Mouse (Mus musculus) thymus, adult 2 months (tissue): ENCODE results near the gene Zbtb9.

Experiments used
- CTCF ChIP-seq: fragments of 200-500 bp; IDR thresholded peaks from 2 replicates; pipeline ENCODE4 v1.5.1; 2012; ENCODE audit warnings: mild to moderate bottlenecking, control low read depth, low read length, moderate library complexity, borderline replicate concordance; ENCODE audit not compliant: control insufficient read depth, poor library complexity, insufficient read depth; ENCODE audit errors: extremely low read depth
- POLR2A ChIP-seq: fragments of 200-500 bp; IDR thresholded peaks from 2 replicates; pipeline ENCODE4 v1.6.1; 2012; ENCODE audit warnings: mild to moderate bottlenecking, low read length, control low read depth, moderate library complexity; ENCODE audit not compliant: control insufficient read depth, poor library complexity, insufficient read depth; ENCODE audit errors: extremely low read depth

DNA sequence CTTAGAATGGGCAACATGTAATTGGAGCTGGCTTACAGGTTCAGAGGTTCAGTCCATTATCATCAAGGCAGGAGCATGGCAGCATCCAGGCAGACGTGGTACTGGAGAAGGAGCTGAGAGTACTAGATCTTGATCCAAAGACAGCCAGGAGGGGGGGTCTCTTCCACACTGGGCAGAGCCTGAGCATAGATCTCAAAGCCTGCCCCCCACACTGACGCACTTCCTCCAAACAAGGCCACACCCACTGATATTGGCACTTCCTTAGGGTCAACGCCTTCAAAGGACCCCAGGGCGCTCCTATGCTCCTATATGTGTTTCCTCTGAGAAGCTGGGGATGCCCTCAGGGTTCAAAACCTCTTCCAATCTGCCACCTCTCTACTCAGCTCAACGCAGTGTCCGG, 22.0 kb downstream of the Zbtb9 start:
- TF ChIP-seq POLR2A (no peak), CTCF (no peak)
